Mouse (Mus musculus): ENCODE data around the gene Syce3.

The Syce3 gene

GRCm38 (mm10) chr15:89424621-89425020 lies 14.3 kb upstream of the Syce3 start:
- DNase-seq (ENCODE audit: low read depth, low spot score), result no peak

GRCm38 (mm10) chr15:89421938-89422337 lies 11.6 kb upstream of the Syce3 start:
- no peak for DNase-seq (ENCODE audit: low read depth, low spot score)

DNA sequence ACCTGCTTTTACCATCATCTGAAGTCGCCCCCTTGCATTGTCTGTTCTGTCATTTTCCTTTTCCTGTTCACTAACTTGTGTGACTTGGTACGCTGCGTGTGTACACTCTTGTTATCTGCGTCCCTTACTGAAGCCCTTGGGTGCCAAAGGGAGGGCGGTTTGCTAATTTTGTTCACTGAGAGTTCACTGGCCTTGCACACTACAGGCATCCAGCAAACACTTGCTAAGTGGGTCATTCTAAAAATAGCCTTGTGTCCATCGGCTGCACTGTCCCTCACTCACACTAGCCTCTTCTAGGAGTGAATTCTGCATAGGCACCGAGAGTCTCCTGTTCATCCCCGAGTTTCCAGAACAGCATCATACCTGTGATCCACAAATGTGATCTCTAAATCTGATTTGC lies 5.0 kb upstream of the Syce3 start:
- DNase-seq (ENCODE audit: low read depth, low spot score), result no peak

DNA sequence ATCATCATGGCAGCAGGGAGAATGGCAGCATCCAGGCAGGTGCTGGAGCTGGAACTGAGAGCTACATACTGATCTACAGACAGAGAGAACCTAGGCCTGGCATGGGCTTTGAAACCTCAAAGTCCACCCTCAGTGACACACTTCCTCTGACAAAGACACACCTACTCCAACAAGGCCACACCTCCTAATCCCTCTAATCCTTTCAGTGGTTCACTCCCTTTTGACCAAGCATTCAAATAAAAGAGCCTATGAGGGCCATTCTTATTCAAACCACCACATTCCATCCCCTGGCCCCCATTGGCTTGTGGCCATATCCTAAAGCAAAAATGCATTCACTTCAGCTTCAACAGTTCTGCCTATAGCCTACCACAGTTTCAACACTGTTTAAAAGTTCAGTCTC lies 3.6 kb downstream of the Syce3 start:
- no peak for DNase-seq (ENCODE audit: low read depth, low spot score)

GRCm38 (mm10) chr15:89404831-89405623 lies 5.3 kb downstream of the Syce3 start:
- no peak for DNase-seq (ENCODE audit: low read depth, low spot score)

- no peak for DNase-seq (ENCODE audit: low read depth, low spot score)
Measured at GRCm38 (mm10) chr15:89402471-89402870, 7.8 kb downstream of the Syce3 start.

DNA sequence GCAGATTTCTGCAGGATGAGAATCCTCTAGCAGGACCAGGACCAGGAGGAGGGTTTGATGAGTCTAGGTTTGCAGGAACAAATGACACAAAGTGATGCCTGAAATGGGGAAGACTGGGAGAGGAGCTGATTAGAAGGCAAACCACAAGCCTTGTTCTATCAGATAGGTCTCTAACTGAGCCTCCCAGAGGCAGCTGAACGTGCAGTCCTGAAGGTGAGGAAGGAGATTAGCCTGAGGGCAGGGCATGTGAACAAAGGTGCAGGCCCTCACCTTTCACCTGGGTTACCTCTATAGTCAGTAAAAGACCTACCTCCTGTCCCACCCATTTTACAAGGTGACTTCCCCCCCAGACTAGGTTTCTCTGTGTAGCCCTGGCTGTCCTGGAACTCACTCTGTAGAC lies 10.6 kb downstream of the Syce3 start:
- DNase-seq (ENCODE audit: low read depth, low spot score), result no peak

- DNase-seq (ENCODE audit: low read depth, low spot score), result no peak
Measured at GRCm38 (mm10) chr15:89398146-89398545, 12.2 kb downstream of the Syce3 start.

DNA sequence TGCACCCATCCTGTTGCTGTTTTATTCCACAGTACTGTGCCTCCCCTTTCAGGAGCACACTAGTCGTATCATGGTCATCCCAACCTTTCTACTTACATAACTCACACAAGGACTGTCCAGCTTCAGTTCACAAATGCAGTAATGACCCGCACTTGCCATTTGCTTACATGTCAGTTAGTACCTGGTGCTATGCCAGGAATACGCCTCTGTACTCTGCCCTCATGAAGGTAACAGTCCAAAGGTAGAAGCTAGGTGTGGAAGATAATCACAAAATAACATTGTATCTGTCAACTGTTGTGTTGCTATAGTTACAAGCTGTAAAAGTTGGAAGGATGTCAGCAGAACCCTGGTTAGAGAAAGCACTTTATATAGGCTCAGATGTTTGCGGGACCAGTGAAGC lies 13.4 kb downstream of the Syce3 start:
- DNase-seq (ENCODE audit: low read depth, low spot score), result no peak

GRCm38 (mm10) chr15:89390081-89390480 lies 20.2 kb downstream of the Syce3 start:
- no peak for DNase-seq (ENCODE audit: low read depth, low spot score)

- DNase-seq (ENCODE audit: low read depth, low spot score), result no peak
Measured at GRCm38 (mm10) chr15:89387127-89387526, 23.2 kb downstream of the Syce3 start.

- no peak for DNase-seq (ENCODE audit: low read depth, low spot score)
Measured at GRCm38 (mm10) chr15:89384617-89385016, 25.7 kb downstream of the Syce3 start, which contains the start of gene Klhdc7b. TSS of gene Klhdc7b (plus strand) at chr15:89384917.

GRCm38 (mm10) chr15:89379429-89379828 lies 30.9 kb downstream of the Syce3 start:
- no peak for DNase-seq (ENCODE audit: low read depth, low spot score)

- no peak for DNase-seq (ENCODE audit: low read depth, low spot score)
Measured at GRCm38 (mm10) chr15:89378831-89379401, 31.4 kb downstream of the Syce3 start, which contains the start of gene Odf3b. TSS of gene Odf3b (minus strand) at chr15:89379282.

- no peak for DNase-seq (ENCODE audit: low read depth, low spot score)
Measured at GRCm38 (mm10) chr15:89377938-89378828, 32.1 kb downstream of the Syce3 start.

DNA sequence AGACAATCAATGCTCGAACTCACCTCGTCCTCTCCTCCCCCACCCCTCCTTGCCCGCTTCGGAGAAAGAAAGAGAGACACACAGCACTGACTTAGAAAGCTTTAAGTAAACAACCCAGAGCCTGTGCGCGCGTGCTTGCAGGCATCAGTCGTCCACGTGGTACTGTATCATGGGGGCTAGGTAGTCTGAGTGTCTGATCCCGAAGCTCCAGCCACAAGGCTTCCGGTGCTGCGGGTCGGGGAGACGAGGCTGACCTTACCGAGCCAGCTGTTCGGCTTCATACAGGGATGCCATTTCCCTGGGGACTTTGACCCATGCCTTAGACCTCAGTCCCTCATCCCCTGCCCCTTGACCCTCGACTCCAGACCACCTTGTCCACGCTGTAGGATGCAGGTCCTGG lies 32.9 kb downstream of the Syce3 start:
- DNase-seq (ENCODE audit: low read depth, low spot score), result no peak

GRCm38 (mm10) chr15:89376957-89377356 lies 33.3 kb downstream of the Syce3 start, which contains the start of gene Tymp:
TSS of gene Tymp (minus strand) at chr15:89377039.
- DNase-seq (ENCODE audit: low read depth, low spot score), result no peak

GRCm38 (mm10) chr15:89376040-89376439 lies 34.3 kb downstream of the Syce3 start:
- no peak for DNase-seq (ENCODE audit: low read depth, low spot score)

GRCm38 (mm10) chr15:89374801-89375534 lies 35.3 kb downstream of the Syce3 start:
- DNase-seq (ENCODE audit: low read depth, low spot score), result no peak

- no peak for DNase-seq (ENCODE audit: low read depth, low spot score)
Measured at GRCm38 (mm10) chr15:89374340-89374739, 36.0 kb downstream of the Syce3 start.

DNA sequence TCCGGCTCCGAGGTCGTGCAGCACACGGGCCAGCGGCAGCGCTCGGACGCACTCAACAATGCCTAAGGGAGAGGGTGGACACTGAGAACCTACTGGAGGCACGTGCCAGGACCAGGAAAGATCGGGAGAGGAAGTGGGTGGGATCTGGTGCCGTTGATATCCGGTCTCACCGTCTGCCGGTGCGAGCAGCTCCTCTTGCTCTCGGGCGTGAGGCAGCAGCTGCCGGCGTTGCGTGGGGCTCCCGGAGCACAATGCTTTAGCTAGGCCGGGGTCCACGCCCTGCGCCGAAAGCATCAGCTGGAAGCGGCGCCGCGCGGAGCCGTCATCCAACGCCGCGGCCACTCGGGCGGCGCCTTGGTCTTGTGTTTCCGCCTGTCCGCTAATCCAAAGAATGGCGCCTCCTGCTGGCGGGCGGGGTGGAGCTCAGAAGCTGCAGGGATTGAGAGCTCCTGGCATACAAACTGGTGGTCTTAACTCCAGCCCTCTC lies 36.5 kb downstream of the Syce3 start, which contains the start of gene Sco2:
Sco2 (minus strand) TSS at position 85 of the 487 bp plus-strand sequence.
- peak; percentile 71 for DNase-seq (ENCODE audit: low read depth, low spot score)

All from retina, adult 2 months (tissue).